Mouse (Mus musculus): ENCODE results near the gene Gm9774. TPM values are rescaled to one million over a fixed set of nuclear protein-coding genes. Genes with fewer than 3 reads are reported as not detected.

Gene Gm9774
- 1.0 and 1.6 TPM in 2 replicates for total RNA-seq (2017)

GRCm38 (mm10) chr3:92429323-92429722, at the start of gene Gm9774:
Gene Gm9774 (minus strand): TSS chr3:92429423.
- no peak for ATAC-seq (replicated peaks in 1 of 2; ENCODE audit: insufficient read depth in 1 of 2, low FRiP score in 2 of 2, low TSS enrichment in 1 of 2, low read depth in 1 of 2, poor library complexity in 2 of 2, severe bottlenecking in 2 of 2)

DNA sequence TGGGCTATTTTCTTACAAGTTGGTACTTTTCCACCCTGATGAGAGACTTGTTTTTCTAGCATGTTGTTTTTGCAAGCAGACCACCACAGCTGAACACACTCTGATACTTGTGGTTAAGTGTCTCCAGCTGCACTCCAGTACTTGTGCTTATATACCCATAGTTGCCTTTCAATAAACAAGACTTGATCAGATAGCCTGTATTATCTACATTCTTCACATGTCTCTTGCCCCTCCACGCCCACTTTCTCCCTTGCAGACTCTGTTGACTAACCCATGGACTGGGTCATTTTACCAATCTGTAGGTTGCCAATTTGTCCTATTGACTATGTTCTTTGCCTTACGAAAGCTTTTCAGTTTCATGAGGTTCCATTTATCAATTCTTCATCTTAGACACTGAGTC, 40.9 kb upstream of the Gm9774 start:
- no peak for ATAC-seq (replicated peaks in 1 of 2; ENCODE audit: insufficient read depth in 1 of 2, low FRiP score in 2 of 2, low TSS enrichment in 1 of 2, low read depth in 1 of 2, poor library complexity in 2 of 2, severe bottlenecking in 2 of 2)

- ATAC-seq (replicated peaks in 1 of 2; ENCODE audit: insufficient read depth in 1 of 2, low FRiP score in 2 of 2, low TSS enrichment in 1 of 2, low read depth in 1 of 2, poor library complexity in 2 of 2, severe bottlenecking in 2 of 2): no peak
Observed at GRCm38 (mm10) chr3:92467424-92467823, 38.2 kb upstream of the Gm9774 start.

DNA sequence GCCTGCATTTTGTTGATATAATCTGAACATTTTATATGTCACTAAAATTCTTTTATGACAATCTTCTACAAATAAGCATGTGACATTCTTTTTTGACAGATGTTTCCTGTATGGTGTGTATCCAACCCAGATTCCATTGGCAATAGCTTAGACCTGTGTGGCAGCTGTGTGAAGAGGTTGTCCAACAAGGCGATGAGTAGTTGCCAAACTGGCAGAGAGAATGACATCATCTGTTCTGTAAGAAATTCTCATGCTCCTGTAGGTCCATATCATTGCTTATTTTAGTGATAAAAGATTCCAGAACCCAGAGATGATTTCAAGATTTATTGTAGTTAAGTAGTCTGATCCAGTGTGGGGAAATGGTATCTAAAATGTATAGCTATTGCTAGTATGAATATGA, 37.4 kb upstream of the Gm9774 start:
- no peak for ATAC-seq (replicated peaks in 1 of 2; ENCODE audit: insufficient read depth in 1 of 2, low FRiP score in 2 of 2, low TSS enrichment in 1 of 2, low read depth in 1 of 2, poor library complexity in 2 of 2, severe bottlenecking in 2 of 2)

- no peak for ATAC-seq (replicated peaks in 1 of 2; ENCODE audit: insufficient read depth in 1 of 2, low FRiP score in 2 of 2, low TSS enrichment in 1 of 2, low read depth in 1 of 2, poor library complexity in 2 of 2, severe bottlenecking in 2 of 2)
Observed at GRCm38 (mm10) chr3:92458620-92459019, 29.4 kb upstream of the Gm9774 start, which contains the start of gene Sprr3. Gene Sprr3 (minus strand): TSS chr3:92458720.

GRCm38 (mm10) chr3:92455151-92455550, 25.9 kb upstream of the Gm9774 start:
- no peak for ATAC-seq (replicated peaks in 1 of 2; ENCODE audit: insufficient read depth in 1 of 2, low FRiP score in 2 of 2, low TSS enrichment in 1 of 2, low read depth in 1 of 2, poor library complexity in 2 of 2, severe bottlenecking in 2 of 2)

- no peak for ATAC-seq (replicated peaks in 1 of 2; ENCODE audit: insufficient read depth in 1 of 2, low FRiP score in 2 of 2, low TSS enrichment in 1 of 2, low read depth in 1 of 2, poor library complexity in 2 of 2, severe bottlenecking in 2 of 2)
Observed at GRCm38 (mm10) chr3:92440177-92440576, 11.0 kb upstream of the Gm9774 start.

DNA sequence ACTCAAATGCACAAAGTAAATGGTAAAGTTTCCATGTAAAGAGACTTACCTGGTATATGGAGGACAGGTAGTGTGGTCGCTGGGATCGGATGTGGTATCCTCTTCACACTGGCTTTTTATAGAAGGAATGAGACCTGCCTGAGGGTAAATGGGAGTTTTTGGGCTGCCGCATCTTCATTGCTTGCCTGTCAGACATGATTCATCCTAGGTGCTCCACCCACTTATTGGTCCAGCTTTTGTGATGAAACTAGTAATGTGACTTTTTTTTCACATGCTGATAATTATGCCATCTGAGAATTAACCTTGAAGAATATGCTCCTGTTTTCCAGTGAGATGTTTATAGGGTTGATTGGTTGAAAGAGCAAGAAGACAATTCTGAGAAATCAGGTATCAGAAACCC, 9.5 kb upstream of the Gm9774 start, which contains the start of gene Sprr1b:
Sprr1b (minus strand) TSS at position 101 of the 400 bp plus-strand sequence.
- no peak for ATAC-seq (replicated peaks in 1 of 2; ENCODE audit: insufficient read depth in 1 of 2, low FRiP score in 2 of 2, low TSS enrichment in 1 of 2, low read depth in 1 of 2, poor library complexity in 2 of 2, severe bottlenecking in 2 of 2)

- ATAC-seq (replicated peaks in 1 of 2; ENCODE audit: insufficient read depth in 1 of 2, low FRiP score in 2 of 2, low TSS enrichment in 1 of 2, low read depth in 1 of 2, poor library complexity in 2 of 2, severe bottlenecking in 2 of 2): no peak
Observed at GRCm38 (mm10) chr3:92432282-92432681, 3.1 kb upstream of the Gm9774 start, which contains the start of gene Sprr2k. Gene Sprr2k (plus strand): TSS chr3:92432582.

DNA sequence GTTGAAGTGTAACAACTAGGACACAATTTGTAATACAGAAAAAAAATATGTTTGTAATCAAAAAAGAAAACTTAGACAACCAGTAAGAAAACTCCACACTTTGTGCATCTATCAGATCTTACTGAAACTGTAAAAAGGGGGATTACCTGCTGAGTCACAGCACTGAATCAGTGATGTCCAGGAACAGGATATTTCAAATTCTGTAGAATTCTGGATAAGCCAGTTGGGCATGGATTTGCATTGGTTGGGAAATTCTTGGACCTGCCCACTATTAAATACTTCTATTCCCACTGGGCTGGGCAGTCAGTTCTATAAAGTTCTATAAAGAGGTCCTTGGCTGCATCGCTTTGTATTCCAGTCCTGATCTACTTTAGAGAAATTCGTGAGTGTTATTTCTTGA, 11.4 kb downstream of the Gm9774 start, which contains the start of gene Sprr2j-ps:
Sprr2j-ps (plus strand) TSS at position 301 of the 400 bp plus-strand sequence.
- ATAC-seq (replicated peaks in 1 of 2; ENCODE audit: insufficient read depth in 1 of 2, low FRiP score in 2 of 2, low TSS enrichment in 1 of 2, low read depth in 1 of 2, poor library complexity in 2 of 2, severe bottlenecking in 2 of 2): no peak

DNA sequence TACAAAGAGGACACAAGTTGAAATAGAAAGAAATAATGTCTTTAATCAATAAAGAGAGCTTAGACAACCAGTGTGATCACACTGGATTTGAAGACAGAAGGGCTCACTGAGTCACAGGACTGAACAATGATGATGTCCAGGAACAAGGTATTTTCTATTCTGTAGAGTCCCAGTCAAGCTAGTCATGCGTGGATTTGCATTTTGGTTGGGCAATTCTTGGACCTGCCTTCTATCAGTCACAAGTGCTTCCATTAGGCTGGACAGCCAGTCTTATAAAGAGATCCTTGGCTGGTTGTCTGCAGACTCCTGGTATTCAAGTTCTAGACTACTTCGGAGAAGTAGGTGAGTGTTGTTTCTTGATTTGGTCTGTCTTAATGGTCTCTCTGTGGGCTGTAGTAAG, 21.5 kb downstream of the Gm9774 start, which contains the start of gene Sprr2i:
Sprr2i (plus strand) TSS at position 301 of the 400 bp plus-strand sequence.
- no peak for ATAC-seq (replicated peaks in 1 of 2; ENCODE audit: insufficient read depth in 1 of 2, low FRiP score in 2 of 2, low TSS enrichment in 1 of 2, low read depth in 1 of 2, poor library complexity in 2 of 2, severe bottlenecking in 2 of 2)

- ATAC-seq (replicated peaks in 1 of 2; ENCODE audit: insufficient read depth in 1 of 2, low FRiP score in 2 of 2, low TSS enrichment in 1 of 2, low read depth in 1 of 2, poor library complexity in 2 of 2, severe bottlenecking in 2 of 2): no peak
Observed at GRCm38 (mm10) chr3:92394301-92394700, 34.9 kb downstream of the Gm9774 start.

- ATAC-seq (replicated peaks in 1 of 2; ENCODE audit: insufficient read depth in 1 of 2, low FRiP score in 2 of 2, low TSS enrichment in 1 of 2, low read depth in 1 of 2, poor library complexity in 2 of 2, severe bottlenecking in 2 of 2): no peak
Observed at GRCm38 (mm10) chr3:92385385-92385784, 43.8 kb downstream of the Gm9774 start, which contains the start of gene Sprr2h. Gene Sprr2h (plus strand): TSS chr3:92385685.

Other genes with a start within 250 kb of the Gm9774 start
- not detected in 2 replicates for gene Sprr2a1, start 213.6 kb downstream of the Gm9774 start, total RNA-seq (2017)
- gene Sprr2a2, start 213.5 kb downstream of the Gm9774 start, total RNA-seq (2017): 0.44 TPM in 1 of 2 replicates, not detected in the other
- not detected in 2 replicates for gene Sprr2a3, start 144.0 kb downstream of the Gm9774 start, total RNA-seq (2017)
- not detected in 2 replicates for gene Sprr2b, start 112.8 kb downstream of the Gm9774 start, total RNA-seq (2017)
- not detected in 2 replicates for gene Sprr2d, start 90.3 kb downstream of the Gm9774 start, total RNA-seq (2017)
- gene Sprr2e, start 77.3 kb downstream of the Gm9774 start, total RNA-seq (2017): not detected in 2 replicates
- not detected in 2 replicates for gene Sprr2f, start 64.2 kb downstream of the Gm9774 start, total RNA-seq (2017)
- not detected in 2 replicates for gene Sprr2h, start 43.7 kb downstream of the Gm9774 start, total RNA-seq (2017)
- not detected in 2 replicates for gene Sprr2i, start 21.4 kb downstream of the Gm9774 start, total RNA-seq (2017)
- not detected in 2 replicates for gene Sprr2j-ps, start 11.3 kb downstream of the Gm9774 start, total RNA-seq (2017)
- not detected in 2 replicates for gene Sprr2k, start 3.2 kb upstream of the Gm9774 start, total RNA-seq (2017)
- not detected in 2 replicates for gene Sprr1b, start 9.4 kb upstream of the Gm9774 start, total RNA-seq (2017)
- not detected in 2 replicates for gene Sprr3, start 29.3 kb upstream of the Gm9774 start, total RNA-seq (2017)
- gene Sprr1a, start 56.5 kb upstream of the Gm9774 start, total RNA-seq (2017): not detected in 2 replicates
- not detected in 2 replicates for gene Sprr4, start 71.1 kb upstream of the Gm9774 start, total RNA-seq (2017)
- not detected in 2 replicates for gene 2310046K23Rik, start 105.1 kb upstream of the Gm9774 start, total RNA-seq (2017)
- gene Ivl, start 144.3 kb upstream of the Gm9774 start, total RNA-seq (2017): not detected in 2 replicates
- gene Smcp, start 159.6 kb upstream of the Gm9774 start, total RNA-seq (2017): not detected in 2 replicates
- not detected in 2 replicates for gene 2210017I01Rik, start 178.1 kb upstream of the Gm9774 start, total RNA-seq (2017)
- not detected in 2 replicates for gene Lce6a, start 192.2 kb upstream of the Gm9774 start, total RNA-seq (2017)
- gene Lce1a1, start 218.9 kb upstream of the Gm9774 start, total RNA-seq (2017): not detected in 2 replicates
- not detected in 2 replicates for gene Lce1b, start 227.5 kb upstream of the Gm9774 start, total RNA-seq (2017)
- gene Lce1a2, start 240.9 kb upstream of the Gm9774 start, total RNA-seq (2017): not detected in 2 replicates
- gene Lce1c, start 249.8 kb upstream of the Gm9774 start, total RNA-seq (2017): not detected in 2 replicates